Mouse (Mus musculus) intestine, embryonic 16.5 days (tissue): ENCODE data around the gene Trim44. TPM values are rescaled to one million over a fixed set of nuclear protein-coding genes. Genes with fewer than 3 reads are reported as not detected.
A peak's percentile ranks its signal among the peaks of the same experiment; 100 is the strongest.

Source experiments
- ATAC-seq: fragments of 200-750 bp; cut with Nextera tagmentation; 2 replicates; pipeline ENCODE4 v1.8.0; 2017; ENCODE audit warnings: moderate TSS enrichment, moderate library complexity
- H3K27ac ChIP-seq: fragments of 300-500 bp; sonication (generic); 2 replicates; pipeline ENCODE4 v1.5.1; 2014; ENCODE audit warnings: mild to moderate bottlenecking, low read length
- H3K27me3 ChIP-seq: fragments of 300-500 bp; sonication (generic); replicated peaks from 2 replicates; pipeline ENCODE4 v1.6.1; 2014; ENCODE audit warnings: low read length, control low read depth, mixed read lengths; ENCODE audit not compliant: control insufficient read depth, insufficient read depth
- H3K36me3 ChIP-seq: fragments of 300-500 bp; sonication (generic); 2 replicates; pipeline ENCODE4 v1.6.1; 2014; ENCODE audit warnings: low read length, control low read depth; ENCODE audit not compliant: control insufficient read depth, insufficient read depth
- H3K4me1 ChIP-seq: fragments of 300-500 bp; sonication (generic); 2 replicates; pipeline ENCODE4 v1.6.1; 2014; ENCODE audit warnings: low read length, control low read depth, mixed read lengths; ENCODE audit not compliant: control insufficient read depth, insufficient read depth
- H3K4me2 ChIP-seq: fragments of 300-500 bp; sonication (generic); 2 replicates; pipeline ENCODE4 v1.6.1; 2014; ENCODE audit warnings: low read depth, low read length, control low read depth
- H3K4me3 ChIP-seq: fragments of 300-500 bp; sonication (generic); 2 replicates; pipeline ENCODE4 v1.5.1; 2014; ENCODE audit warnings: mild to moderate bottlenecking, low read length
- H3K9ac ChIP-seq: fragments of 300-500 bp; sonication (generic); 2 replicates; pipeline ENCODE4 v1.6.1; 2014; ENCODE audit warnings: low read depth, low read length
- H3K9me3 ChIP-seq: fragments of 300-500 bp; sonication (generic); 2 replicates; pipeline ENCODE4 v1.6.1; 2016; ENCODE audit warnings: low read length, control low read depth; ENCODE audit not compliant: control insufficient read depth
- WGBS: fragments of 180-500 bp; shearing (Covaris S2); extraction: QIAGEN DNeasy Blood & Tissue Kit; methylation state at CpG from one replicate; pipeline ENCODE4 v1.1.7; 2014; 5-methylcytosine and 5-hydroxymethylcytosine counted together
- polyA plus RNA-seq: library from polyadenylated mRNA; unstranded; fragments of >200 nt; fragmentation: Nextera tagmentation; extraction: Ambion mirVana; gene quantifications from 2 replicates; pipeline ENCODE4 v1.2.1, GENCODE M21; 2015

The Trim44 gene
- polyA plus RNA-seq, 1 experiment from 2014 or later: 10.2 TPM

- peaks cover 19% of the 10 kb centered on the region for H3K4me1 ChIP-seq
- no peak overlapping the region; the same call in 1 of the 2 replicates for H3K4me2 ChIP-seq
- WGBS: 6% methylated on average over 12 of the region's 12 CpGs
- H3K27me3 ChIP-seq: no peaks in the 10 kb centered on the region
- ATAC-seq: peak; percentile 43; the same call in 1 of the 2 replicates
- no peak overlapping the region for H3K4me3 ChIP-seq
- no peak overlapping the region for H3K9ac ChIP-seq
- H3K27ac ChIP-seq: no peak overlapping the region
- H3K9me3 ChIP-seq: no peaks in the 10 kb centered on the region
- no peaks in the 10 kb centered on the region for H3K36me3 ChIP-seq
Measured at GRCm38 (mm10) chr2:102257964-102258605, 149.5 kb downstream of the Trim44 start.

GRCm38 (mm10) chr2:102256591-102257335 lies 150.9 kb downstream of the Trim44 start:
- ATAC-seq: no peak
- WGBS: 80% methylated on average over 5 of the region's 5 CpGs

GRCm38 (mm10) chr2:102256100-102256499 lies 151.5 kb downstream of the Trim44 start:
- Histone ChIP-seq H3K9ac (no peak overlapping the region), H3K36me3 (no peaks in the 10 kb centered on the region), H3K27ac (no peak overlapping the region), H3K4me1 (peaks cover 19% of the 10 kb centered on the region), H3K9me3 (no peaks in the 10 kb centered on the region), H3K4me2 (no peak overlapping the region), H3K27me3 (no peaks in the 10 kb centered on the region), H3K4me3 (no peak overlapping the region)
- WGBS: 77% methylated on average over 3 of the region's 3 CpGs
- ATAC-seq: no peak

More at GRCm38 (mm10) chr2:102256591-102257335, 150.9 kb downstream of the Trim44 start:
- H3K36me3 ChIP-seq: no peaks in the 10 kb centered on the region
- no peak overlapping the region for H3K27ac ChIP-seq
- H3K4me1 ChIP-seq: peaks cover 19% of the 10 kb centered on the region
- no peak overlapping the region for H3K4me2 ChIP-seq
- no peaks in the 10 kb centered on the region for H3K27me3 ChIP-seq
- no peaks in the 10 kb centered on the region for H3K9me3 ChIP-seq
- H3K9ac ChIP-seq: no peak overlapping the region
- H3K4me3 ChIP-seq: no peak overlapping the region

- H3K9me3 ChIP-seq: no peaks in the 10 kb centered on the region
- 85% methylated on average over 7 of the region's 7 CpGs for WGBS
- no peak overlapping the region for H3K4me3 ChIP-seq
- no peak overlapping the region for H3K27ac ChIP-seq
- no peaks in the 10 kb centered on the region for H3K27me3 ChIP-seq
- no peak overlapping the region for H3K9ac ChIP-seq
- H3K4me2 ChIP-seq: no peak overlapping the region
- no peaks in the 10 kb centered on the region for H3K36me3 ChIP-seq
- no peak for ATAC-seq
- H3K4me1 ChIP-seq: peaks cover 9% of the 10 kb centered on the region
Measured at GRCm38 (mm10) chr2:102253204-102253603, 154.4 kb downstream of the Trim44 start.

- 61% methylated on average over 4 of the region's 4 CpGs for WGBS
- Histone ChIP-seq H3K4me3 (no peak overlapping the region), H3K9ac (no peak overlapping the region), H3K4me2 (no peak overlapping the region), H3K27me3 (no peaks in the 10 kb centered on the region), H3K4me1 (peaks cover 4% of the 10 kb centered on the region), H3K27ac (no peak overlapping the region), H3K36me3 (no peaks in the 10 kb centered on the region), H3K9me3 (no peaks in the 10 kb centered on the region)
- ATAC-seq: no peak
Measured at GRCm38 (mm10) chr2:102252651-102253050, 155.0 kb downstream of the Trim44 start.

Other genes starting within 250 kb of the Trim44 start
- 17.9 and 18.8 TPM in 2 replicates for gene Ldlrad3, start 221.4 kb downstream of the Trim44 start, polyA plus RNA-seq
- 2.7 and 3.4 TPM in 2 replicates for gene Fjx1, start 44.7 kb upstream of the Trim44 start, polyA plus RNA-seq
- gene Pamr1, start 142.2 kb upstream of the Trim44 start, polyA plus RNA-seq: 38.1 and 39.4 TPM in 2 replicates